Mouse (Mus musculus): ENCODE measurements around the gene Ebf1.

Ebf1 gene

DNA sequence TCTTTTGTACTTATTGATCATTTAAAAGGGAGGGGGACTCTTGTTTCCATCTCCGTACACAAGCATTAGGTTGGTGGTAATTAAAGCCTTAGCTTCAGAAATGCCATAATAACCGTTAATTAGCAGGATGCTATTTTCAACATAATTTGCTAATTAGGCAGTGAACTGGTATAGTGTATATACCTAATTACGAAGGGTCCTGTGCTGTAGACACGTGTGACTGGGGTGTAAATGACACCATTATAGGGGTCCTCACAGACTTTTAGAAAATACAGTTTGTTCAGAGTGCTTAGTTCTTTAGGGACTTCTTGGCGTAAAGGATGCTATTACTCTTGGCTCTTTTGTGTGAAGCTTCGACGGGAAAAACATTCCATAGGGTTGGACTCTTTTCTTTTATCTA, 167.9 kb downstream of the Ebf1 start:
- no peak for DNase-seq

DNA sequence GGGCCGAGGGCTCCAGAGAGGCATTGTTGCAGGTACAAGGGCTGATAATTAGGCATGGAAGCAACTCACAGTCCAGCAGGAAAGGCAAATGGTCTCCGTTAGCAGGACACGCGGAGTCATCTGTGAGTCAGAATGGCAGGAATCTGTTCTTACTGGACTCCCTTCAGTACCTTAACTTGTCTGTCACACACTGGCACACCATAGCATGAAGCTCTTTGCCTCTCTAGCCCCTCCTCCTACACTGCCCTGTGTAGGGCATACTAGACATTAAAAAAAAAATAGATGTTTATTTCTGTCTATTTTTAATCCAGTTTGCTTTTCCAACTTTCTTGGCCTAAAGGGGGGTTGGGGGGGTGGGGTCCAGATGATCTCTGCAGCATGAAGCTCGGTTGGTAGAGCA, 168.4 kb downstream of the Ebf1 start:
- no peak for DNase-seq

DNA sequence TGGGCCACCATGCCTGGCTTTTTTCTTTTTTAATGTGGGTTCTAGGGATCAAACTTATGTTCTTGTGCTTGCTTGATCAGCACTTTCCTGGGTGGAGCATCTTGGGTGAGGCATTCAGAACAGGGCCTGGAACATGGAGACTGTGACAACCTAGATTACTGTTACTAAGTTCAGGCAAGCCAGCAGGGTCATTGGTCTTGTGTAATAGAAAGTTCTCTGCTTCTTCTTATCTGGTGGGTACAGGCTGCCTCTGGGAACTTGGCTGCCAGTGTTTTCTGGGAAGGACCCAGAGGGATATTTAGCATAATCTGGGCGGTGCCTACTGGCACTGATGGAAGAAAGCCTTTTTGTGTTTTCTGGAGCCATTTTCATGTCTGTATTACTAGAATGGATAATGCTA, 170.9 kb downstream of the Ebf1 start:
- no peak for DNase-seq

DNA sequence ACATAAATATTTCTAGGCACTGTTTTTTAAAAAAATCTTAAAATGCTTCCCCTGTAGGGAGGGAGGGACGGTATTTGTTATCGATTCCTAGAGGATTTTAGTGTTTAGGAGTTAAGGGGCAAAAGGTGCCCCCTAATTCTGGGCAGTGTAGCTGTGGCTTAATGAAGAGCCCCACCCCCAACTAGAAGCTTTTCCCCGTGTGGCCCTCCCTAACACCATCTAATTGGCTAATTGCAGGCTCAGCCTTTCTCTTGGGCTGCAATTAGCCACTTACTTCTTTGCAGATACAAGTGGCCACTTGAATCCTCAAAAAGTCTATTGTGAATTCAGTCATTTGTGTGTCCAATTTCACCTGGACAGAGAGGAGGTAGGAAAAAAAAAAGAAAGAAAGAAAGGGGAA, 175.7 kb downstream of the Ebf1 start:
- no peak for DNase-seq

DNA sequence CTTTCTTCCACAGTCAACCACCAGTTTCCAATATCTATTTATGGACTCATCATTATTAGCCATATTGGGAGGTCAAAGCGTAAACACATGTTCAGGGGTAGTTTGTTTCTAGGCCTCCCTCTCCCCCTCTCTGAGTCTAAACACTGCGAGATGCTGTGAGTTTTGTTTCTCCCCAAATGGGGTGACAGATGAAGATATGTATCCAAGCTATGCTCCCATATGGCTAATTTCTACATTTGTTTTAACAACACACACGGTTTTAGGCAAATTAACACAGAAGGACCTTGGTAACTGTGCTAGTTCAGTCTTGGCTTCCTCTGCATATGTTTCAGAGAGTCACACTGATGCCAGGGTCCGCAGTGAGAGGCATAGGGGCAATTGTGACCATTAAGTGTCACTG, 177.8 kb downstream of the Ebf1 start:
- DNase-seq, result no peak

DNA sequence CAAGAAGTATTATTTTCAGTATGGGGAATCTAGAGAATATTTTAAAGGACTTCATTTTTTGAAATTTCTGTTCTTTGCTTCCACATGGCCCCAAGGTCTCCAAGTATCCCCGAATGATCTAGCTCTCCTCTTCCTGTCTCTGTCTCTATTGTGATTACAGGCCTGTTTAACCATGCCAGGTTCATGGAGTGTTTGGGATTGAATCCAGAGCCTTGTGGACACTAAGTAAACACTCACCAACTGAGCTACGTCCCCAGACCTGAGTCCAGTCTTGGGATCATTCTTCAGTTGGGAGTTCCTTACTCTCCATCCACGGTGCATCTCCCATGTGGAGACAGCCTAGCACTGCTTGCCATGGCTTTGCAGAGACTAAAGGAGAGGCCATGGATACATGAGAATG, 178.7 kb downstream of the Ebf1 start:
- DNase-seq, result no peak

DNA sequence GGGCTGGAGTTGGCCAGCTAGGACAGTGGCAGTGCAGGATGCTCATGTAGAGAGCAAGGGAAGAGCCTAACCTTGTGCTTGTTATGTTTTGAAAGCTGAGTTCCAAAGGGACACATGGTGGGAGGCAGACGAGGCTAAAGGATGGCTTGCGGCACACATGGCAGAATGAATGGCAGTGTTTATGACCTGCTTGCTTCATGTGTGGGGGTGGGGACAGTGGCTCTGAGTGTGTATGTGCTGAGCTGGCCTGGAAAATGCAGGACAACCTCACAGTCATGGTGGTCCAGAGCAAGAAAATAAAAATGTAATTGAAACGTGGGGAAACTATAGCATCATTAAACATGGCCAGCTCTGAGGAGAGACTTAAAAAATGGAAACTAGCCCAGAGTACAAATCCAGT, 181.2 kb downstream of the Ebf1 start:
- DNase-seq, result no peak

DNA sequence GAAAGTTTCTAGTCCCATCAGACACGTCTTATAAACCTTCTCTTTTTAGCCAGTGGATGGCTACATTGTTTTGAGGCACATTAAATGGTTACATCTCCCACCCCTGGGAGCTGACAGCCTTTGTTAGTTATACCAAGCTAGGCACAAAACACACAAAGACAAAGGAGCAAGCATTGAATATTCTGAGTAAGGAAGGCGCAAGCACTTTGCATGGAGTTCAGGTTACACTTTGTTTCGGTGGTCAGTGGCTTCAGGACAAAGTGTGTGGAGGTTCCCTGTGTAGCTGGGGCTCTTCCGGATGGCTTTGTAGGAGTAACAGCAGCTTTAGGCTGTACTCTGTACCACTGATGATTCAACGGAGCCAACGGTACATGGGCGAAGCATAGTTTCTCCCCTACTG, 186.9 kb downstream of the Ebf1 start:
- no peak for DNase-seq

DNA sequence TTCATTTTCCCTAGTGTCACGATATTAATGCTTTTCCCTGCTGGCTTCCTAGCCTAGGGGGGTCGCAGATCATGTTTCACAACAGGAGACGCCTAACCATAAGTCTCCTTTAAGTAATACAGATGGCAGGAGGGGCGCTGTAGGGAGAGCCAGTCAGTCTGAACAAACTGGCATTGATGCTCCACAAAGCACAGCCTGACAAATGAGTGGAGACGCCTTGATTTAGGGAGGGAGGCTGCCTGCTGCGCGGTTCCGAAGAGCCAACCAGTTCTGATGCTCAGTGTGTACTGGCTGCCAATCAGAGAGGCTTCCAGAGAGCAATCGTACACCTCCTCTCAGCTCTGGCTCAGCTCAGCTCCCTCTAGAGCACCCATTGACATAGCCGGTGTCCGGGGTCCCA, 189.5 kb downstream of the Ebf1 start:
- no peak for DNase-seq

DNA sequence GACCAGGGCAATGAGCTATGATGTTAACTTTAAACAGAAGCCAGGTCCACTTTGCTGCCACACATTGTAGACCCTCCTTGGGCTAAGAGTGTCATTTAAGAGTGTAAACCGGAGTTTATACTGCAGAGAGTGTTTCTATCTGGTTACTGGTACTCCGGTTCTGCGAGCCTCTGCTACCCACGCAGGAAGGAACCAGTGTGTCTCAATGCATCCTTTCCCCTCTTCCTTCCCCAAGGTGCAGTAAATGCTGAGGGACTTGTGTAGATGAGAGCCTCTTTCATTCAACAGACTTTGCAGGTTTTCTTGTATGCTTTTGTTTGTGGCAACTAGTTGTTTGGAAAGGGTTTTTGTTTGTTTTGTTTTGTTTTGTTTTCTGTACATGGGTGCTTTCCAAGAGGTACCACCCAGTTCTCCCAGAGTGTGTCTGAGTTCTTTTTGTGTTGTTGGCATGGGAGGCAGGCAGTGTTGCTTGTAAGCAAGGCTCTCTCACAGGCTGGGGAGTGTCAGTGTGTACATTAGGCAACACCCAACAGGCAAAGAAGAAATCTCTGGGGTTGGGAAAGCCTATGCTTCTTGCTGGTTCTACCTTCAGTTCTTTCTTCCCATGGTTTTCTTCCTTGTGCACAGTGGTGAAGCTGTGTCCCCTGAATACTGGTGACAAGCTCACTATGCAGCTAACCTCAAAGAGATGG, 191.9 kb downstream of the Ebf1 start:
- no peak for DNase-seq

DNA sequence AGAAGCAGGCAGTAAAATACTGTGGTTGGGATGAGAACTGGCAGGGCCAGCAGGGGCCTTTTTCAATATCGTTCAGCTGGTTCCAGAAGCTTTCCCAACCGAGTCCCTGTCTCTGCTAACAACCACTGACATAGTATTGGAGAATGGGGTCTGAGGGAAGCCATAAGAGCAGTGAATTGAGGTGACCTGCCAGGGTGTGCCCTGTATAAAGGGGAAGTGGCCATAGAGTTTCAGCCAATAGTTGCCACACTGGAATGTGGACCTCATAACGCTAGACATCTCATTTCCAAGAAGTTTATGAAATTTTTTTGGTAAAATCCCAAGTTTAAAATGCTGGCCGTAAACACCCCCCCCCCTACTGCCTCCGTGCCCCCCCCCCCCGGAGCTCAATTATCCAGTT, 193.9 kb downstream of the Ebf1 start:
- no peak for DNase-seq

DNA sequence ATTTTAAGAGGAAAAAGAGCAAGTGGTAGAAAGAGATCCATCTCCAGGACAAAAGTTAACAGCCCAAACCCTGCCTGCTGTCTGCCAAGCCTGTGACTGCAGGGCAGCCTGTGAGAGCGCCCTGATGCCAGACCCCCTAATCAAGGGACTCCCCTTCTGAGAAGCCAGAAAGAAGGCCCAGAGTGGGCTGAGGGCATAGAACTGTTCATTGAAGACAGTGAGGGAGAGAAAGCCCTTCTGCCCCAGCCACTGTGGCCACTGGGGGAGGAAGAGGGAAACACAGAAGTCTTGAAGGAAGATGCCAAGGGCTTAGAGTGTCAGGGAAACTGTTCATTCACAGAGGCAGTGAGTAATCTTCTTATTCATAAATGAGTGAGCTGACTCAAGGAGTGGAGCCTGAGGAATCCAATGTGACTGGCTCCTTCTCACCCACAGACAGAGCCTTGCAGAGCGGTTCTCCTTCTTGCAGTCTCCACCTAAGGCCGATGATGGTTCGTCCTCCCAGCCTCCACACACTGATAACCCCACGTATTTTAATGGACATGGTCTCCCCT, 195.2 kb downstream of the Ebf1 start:
- DNase-seq, result no peak

DNA sequence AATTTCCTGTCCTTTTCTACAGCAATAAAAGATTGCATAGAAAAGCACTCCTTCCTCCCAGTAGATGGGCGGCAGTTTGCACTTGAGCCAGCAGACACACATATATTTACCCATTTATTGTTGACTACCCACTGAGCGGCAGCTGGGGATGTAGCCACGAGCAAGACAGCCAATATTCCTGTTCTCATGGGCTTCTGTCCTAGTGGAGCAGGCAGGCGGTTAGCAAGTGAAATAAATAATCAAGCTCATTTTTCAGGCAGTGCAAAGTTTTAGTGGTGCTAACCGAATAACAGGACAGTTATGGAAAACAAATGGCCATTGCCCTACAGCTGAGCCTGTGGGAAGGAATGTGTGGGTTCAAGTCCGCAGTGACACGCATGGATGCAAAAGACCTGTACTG, 196.4 kb downstream of the Ebf1 start:
- DNase-seq, result no peak

DNA sequence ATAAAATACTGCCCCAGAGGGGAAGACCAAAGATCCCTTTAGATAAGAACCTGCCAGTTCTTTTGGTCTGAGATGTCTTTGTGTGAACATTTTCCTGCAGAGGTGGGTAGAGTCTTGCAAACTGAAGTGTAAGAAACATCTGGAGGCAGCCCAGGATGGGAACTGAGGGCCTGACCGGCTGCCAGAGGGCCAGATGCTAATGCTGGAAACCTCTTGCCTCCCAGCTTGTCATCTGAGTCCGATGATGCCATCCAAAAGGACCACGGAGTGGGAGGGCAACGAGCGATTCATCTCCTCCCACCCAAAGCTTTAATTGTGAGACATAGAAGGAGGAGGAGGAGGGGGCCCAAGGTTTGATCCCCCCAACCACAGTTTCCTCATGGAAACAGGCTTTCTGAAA, 197.7 kb downstream of the Ebf1 start:
- DNase-seq, result no peak

DNA sequence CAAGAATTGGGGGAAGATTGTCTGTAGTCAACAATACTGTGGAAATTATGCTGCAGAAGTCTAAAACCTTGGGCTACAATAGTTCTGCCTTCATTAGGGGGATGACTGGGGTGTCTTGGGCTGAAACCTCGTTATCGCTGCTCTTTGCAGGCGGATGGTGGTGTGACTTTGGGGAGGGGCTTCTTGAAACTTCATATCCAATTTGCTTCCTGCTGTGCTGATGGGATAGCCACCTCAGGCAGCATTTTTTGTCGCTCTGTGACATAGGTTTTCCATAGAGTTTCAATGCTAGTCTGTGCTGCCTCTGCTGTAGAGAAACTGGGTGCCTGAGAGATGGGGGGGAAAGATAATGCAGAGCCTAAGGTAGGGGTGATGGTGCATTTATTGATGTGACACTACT, 198.9 kb downstream of the Ebf1 start:
- DNase-seq, result no peak

DNA sequence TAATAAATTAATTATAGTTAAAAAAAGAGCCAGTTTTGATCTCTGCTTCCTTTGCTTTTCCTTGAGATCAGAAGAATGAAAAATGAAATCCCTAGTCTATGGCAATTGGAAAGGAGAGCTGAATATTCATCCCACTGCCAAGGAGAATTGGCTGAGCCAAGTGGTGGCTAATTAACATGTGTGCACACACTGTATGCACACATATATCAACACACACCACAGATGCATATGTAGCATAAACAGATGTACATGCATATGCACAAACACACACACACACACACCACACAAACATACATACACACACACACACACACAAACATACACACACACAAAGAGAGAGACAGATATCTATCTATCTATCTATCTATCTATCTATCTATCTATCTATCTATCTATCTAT, 205.2 kb downstream of the Ebf1 start:
- DNase-seq, result no peak

DNA sequence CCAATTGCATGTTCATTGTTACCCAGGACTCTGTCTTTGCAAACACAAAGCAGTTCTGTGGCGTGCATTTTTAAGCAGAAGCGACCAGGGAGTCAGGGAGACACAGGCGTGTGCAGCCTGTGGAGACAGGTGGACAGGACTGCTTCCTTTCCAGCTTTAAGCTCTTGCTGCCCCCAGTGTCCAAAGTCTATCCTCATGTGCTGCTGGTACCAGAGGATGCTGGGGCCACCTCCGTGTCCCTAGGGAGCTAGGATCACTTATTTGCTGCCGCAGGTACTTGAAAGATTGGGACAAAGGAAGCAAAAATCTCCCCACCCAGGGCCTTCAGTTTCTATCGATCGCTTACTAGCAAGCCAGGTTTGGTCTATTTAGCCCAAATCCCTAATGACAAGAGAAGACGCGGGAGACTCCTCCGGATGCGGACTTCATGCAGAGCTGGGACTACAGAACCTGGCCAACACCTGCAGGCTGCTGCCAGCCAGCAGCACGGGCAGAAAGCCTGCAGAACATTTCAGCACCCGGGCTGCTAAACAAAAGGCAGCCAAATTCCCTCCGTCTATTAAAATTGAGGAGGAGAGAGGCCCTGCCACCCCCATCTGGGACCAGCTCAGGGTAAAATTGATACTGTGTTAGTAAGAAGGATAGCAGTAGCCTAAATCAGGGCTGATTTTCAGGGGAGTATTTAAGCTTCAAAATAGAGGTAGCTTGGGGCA, 215.3 kb downstream of the Ebf1 start:
- no peak for DNase-seq

DNA sequence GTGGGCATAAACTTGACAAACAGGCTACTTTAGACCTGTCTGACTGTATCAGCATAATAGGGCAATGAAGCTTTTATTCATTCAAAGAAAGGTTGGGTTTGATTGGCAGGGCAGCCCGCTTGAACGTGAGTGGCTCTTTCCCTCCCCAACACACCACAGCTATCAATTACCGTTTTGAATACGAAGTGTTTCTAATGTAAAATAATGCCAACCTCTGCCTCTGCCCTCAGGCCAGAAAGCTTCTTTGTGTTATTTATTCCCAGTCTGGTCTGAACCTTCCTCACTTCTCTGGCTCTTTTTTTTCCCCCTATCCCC, 215.8 kb downstream of the Ebf1 start:
- DNase-seq, result no peak

DNA sequence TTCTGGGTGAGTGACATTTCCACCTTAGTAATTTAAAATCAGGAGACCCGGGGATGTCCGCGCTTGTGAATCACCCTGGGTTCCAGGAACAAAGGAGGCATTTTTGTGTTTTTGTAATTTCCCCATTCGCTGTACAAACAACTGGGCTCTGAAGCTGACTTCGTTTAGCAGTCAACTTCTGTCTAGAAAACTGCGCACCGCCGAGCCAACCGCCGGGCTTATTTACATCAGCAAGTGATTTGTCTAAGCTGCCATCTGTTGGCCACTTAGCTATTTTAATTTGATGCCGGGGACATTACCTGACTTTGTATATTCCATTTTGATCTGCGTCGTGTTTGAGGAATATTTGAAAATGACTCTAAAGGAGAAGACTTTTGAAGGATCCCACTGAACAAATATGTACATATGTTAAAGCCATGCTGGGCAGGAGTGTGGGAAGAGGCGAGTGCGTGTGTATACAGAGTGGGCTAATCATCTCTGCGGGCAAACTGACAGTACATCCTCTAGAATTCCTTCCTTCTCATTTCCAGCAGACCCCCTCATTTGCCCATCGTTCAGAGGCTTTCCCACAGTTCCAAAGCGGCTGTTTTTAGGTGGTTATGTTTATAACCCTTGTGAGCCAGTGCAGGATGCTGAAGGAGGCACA, 216.4 kb downstream of the Ebf1 start:
- DNase-seq, result no peak

DNA sequence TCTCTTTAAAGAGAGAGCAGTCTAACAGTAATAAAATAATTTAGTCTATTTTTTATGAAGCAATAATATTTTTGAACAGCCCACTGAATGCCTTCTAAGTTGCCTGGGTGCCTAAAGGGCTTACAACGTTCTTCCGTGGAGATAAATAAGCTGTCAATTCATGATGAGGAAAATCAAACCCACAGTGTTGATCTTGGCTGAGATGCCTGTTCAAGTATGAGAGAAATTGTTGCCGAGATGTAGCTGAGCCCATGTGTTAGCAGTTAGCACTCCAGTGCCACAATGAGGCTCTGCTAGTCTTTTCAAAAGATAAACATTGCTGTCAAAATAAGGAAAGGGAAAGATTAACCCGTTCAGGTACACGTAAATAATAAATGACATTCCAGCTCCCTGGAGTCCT, 218.0 kb downstream of the Ebf1 start:
- no peak for DNase-seq

DNA sequence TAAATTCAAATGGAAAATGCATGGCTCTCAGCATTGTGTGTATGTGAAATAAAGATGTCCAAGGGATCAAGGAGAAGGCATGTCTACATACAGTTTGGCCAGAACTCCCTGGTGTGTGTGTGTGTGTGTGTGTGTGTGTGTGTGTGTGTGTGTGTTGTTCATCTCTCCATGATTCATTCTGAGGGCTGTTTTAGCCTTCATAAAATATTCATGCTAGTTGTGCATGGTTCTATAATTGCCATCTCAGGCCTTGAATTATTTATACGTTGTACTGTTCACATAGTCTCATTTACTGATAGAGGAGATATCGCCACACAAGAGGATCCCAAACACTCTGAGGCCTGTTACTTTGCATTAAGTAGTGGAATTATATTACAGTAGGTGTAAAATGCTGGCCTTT, 220.5 kb downstream of the Ebf1 start:
- no peak for DNase-seq

DNA sequence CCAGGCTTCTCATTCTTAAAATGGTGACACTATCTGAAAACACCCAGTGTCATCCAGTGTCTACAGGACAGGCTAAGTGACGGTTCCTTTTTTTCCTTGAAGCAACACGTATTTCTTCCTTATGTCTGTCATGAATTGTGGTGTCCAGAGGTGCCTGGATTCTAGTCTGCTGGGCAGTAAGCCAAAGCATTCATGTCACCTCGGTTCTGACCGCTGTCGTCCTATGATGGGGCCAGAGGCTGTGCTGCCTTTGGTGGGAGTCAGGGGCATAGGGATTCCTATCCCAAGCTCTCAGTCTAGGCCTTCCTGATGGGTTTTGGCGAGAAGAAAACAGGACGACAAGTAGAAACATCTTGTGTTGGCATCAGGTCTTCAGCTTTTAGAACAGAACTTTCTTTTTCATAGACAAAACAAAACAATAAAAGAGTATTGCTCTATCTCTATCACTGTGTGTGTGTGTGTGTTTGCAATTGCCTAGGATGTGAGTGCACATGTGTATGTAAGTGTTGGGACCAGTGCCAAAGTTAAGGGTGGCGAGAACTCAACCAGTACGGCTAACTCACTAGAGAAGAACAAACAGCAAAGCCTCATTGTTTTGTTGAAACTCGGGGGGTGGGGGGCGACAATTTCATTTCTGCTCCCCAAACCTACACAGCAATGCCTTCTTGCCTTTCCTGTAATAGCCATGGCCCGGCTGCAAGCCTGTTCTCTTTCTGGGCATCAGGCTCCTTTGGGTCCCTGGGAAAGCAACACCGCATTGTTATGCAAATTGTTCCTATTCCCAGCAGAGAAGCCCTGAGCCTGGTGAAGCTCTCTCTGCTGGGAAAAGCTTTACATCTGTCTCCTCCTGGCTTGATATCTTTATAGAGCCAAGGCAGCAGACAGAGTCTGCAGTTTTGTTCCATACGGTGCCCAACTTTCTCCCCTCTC, 224.3 kb downstream of the Ebf1 start:
- no peak for DNase-seq

DNA sequence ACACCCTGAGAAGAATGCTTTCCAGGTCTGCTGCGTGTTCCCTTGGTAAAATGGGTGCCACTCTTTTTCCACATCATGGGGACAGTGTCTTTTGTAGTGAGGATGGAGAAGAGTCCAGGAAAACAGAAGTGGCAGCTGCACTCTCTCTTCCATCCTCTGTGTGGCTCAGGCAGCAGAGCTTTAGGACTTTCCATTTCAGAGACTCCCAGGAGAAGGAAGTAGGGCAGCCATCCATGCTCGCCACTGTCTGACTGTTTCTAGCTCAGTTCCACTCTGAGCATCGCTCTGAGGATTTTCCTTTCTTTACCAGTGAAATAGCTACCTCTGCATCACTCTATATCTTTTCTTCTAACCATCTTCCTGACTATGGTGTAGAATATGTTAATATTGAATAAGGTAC, 234.8 kb downstream of the Ebf1 start:
- DNase-seq, result no peak
